Mouse (Mus musculus): ENCODE measurements at regions not wholly inside any gene's neighbourhood (a gene's known extent, or its start where the extent isn't known, plus 50 kb on each side); places are given as distances from the start of the nearest gene placed in this dataset.

DNA sequence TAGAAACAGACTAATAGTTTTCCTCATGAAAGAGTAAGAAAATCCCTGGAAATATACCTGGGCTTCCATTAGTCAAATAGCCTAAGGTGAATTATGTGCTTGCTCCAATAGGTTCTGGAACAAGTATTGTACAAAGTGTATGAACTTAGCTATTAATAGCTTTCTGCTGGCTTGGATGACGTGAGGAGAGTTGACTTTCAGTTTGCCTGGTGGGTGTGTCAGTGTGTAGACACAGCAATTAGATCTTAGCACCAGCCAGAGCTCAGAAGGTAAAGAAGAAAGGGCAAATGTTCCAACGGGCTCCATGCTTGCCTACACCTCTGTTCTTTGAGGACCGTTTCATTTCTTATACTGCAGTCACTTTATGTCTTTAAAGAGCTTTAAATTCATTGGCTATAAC lies 654.8 kb upstream of the Mef2c start:
- in situ Hi-C loops (cut with MboI, MseI): no loop called here

- in situ Hi-C loops (cut with MboI, MseI): loop anchor here in 1 of 2 experiments (10.0 kb wide), 2 partner anchors 435 to 495 kb away; no protein-coding TSS in a partner anchor
These were observed 634.0 kb upstream of the Mef2c start for GRCm38 (mm10) chr13:82869869-82870268.

DNA sequence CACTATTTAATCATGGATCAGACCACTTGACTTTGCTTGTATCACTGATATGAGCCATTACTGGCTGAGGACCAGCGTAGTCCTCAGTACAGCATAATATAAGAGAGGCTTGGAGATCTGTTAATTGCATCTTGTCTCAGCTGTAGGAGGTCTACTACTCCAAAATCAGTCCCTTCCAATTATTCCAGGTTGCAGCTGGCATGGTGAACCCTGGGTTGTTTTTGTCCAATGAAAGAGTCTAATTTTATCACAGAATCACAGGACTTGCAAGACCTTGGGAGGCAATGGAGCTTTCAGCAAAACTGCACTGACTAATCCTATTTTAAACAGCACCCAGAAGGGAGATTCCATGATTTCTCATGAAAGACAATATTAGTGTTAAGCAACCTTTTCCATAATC lies 629.7 kb upstream of the Mef2c start:
- in situ Hi-C loops (cut with MboI, MseI): loop anchor here in 1 of 2 experiments (10.0 kb wide), 1 partner anchor 439 kb away; no protein-coding TSS in a partner anchor

- in situ Hi-C loops (cut with MboI, MseI): no loop called here
These were observed 620.5 kb upstream of the Mef2c start for GRCm38 (mm10) chr13:82883368-82883767.

GRCm38 (mm10) chr13:82888755-82889154 lies 615.1 kb upstream of the Mef2c start:
- in situ Hi-C loops (cut with MboI, MseI): no loop called here

GRCm38 (mm10) chr13:82892731-82893130 lies 611.1 kb upstream of the Mef2c start:
- in situ Hi-C loops (cut with MboI, MseI): no loop called here

DNA sequence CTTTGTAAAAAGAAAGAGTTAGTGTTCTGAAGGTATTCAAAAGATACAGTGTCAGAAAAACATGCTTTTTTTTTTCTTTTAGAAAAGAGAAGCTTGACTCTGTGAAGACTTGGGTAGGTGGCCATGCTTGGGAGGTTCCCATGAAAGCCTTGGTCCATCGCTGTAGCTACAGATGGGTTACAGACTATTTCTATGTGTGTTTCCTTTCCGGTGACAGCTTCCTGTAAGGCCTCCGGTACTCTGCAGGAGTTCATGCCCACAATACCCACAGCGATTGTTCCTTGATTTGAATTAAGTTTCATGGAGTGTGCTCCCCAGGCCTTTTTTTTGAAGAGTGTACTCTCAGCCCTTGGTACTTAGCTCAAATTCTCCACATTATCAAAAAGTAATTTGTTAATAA lies 604.1 kb upstream of the Mef2c start:
- in situ Hi-C loops (cut with MboI, MseI): loop anchor here in 1 of 2 experiments (10.0 kb wide), 1 partner anchor 1395 kb away; no protein-coding TSS in a partner anchor

DNA sequence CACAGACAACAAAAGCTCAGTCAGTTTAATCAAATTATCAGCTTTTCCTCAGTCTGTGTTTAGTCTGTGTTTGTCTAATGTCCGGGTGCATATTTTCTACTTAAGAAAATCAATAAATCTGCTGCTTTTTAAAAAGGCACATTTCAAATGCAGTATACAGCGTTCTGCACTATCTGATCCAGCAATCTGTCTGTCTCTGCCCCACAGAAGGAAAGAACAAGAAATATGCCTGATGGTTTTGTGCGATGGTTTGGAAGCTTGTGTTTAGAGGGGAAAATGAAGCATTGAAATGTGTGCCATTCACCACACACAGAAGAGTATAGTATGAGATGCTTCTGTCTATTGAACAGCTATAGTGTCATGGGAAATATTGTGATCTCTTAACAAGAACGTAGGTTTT lies 601.7 kb upstream of the Mef2c start:
- in situ Hi-C loops (cut with MboI, MseI): loop anchor here in 1 of 2 experiments (10.0 kb wide), 1 partner anchor 1397 kb away; no protein-coding TSS in a partner anchor

DNA sequence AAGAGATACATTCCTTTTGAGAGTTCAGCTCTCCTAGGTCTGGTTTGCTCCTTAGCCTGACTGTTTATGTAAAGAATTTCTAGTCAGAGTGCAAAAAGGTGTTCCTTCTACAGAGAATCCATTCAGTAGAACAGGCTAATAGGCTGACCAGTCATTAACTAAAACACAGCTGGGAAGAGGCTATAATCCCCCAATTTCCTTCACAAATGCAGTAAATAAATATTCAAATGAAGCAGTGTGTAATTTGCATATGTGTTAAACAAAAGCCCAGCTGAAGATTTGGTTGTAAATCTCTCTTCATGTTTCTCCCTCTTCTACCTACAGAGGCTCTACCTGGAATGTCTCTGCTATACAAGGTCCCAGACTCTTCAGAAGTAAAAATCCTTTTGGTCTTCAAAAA lies 600.2 kb upstream of the Mef2c start:
- in situ Hi-C loops (cut with MboI, MseI): loop anchor here in 1 of 2 experiments (10.0 kb wide), 1 partner anchor 1399 kb away; no protein-coding TSS in a partner anchor

DNA sequence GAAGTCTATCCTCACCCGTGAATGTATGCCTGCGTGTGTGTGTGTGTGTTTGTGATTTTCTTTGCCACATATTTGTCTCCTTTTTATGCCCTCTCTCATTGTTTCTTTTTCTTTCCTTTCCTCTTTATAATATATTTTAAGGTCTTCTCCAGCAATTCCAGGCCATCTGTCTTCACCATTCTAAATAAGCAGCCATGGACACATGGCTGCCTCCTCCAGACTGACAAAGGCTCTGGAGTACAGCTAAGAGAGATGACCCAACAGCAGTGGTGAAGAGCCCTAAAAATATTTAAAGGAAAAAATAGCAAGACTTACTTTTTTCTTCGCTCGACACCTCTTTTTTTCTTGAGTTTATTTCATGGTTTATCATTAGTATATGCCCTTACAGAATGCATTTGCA lies 596.1 kb upstream of the Mef2c start:
- in situ Hi-C loops (cut with MboI, MseI): loop anchor here in 1 of 2 experiments (10.0 kb wide), 1 partner anchor 1403 kb away; no protein-coding TSS in a partner anchor

- in situ Hi-C loops (cut with MboI, MseI): loop anchor here in 1 of 2 experiments (10.0 kb wide), 1 partner anchor 1404 kb away; no protein-coding TSS in a partner anchor
These were observed 594.7 kb upstream of the Mef2c start for GRCm38 (mm10) chr13:82909151-82909550.

GRCm38 (mm10) chr13:82912859-82913258 lies 591.0 kb upstream of the Mef2c start:
- in situ Hi-C loops (cut with MboI, MseI): no loop called here

GRCm38 (mm10) chr13:82915194-82915593 lies 588.6 kb upstream of the Mef2c start:
- in situ Hi-C loops (cut with MboI, MseI): no loop called here

- in situ Hi-C loops (cut with MboI, MseI): no loop called here
These were observed 573.8 kb upstream of the Mef2c start for GRCm38 (mm10) chr13:82930010-82930409.

- in situ Hi-C loops (cut with MboI, MseI): no loop called here
These were observed 566.0 kb upstream of the Mef2c start for GRCm38 (mm10) chr13:82937856-82938255.

DNA sequence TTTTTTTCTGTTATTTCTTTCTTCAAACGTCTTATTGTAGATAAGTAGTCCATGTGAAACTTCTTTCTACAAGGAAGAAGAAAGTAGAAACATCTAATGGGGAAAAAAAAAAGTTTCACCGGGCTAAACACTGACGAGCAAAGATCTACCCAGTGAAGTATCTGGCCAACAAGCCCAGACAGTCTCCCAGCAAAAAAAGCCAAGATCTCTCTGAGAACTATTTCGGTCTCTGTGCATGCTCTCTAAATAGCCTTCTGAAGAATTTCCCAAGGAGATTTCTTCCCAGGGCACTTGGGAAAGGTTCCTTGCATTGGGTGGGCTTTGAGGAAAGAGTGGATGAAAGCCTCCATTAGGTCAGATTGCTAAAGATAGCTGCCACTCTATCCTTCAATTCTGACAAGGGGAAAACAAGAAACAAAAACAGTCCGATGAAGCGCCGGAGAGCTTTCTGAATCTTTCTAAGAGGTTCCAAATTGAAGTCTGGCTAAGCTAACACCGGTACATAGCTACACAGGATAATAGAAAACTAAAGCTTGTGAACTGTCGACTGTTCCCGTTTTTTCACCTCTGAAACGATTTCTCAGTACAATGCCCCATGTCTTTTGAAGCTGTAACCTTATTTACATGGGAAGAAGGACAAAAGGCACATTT lies 561.0 kb upstream of the Mef2c start:
- in situ Hi-C loops (cut with MboI, MseI): no loop called here

DNA sequence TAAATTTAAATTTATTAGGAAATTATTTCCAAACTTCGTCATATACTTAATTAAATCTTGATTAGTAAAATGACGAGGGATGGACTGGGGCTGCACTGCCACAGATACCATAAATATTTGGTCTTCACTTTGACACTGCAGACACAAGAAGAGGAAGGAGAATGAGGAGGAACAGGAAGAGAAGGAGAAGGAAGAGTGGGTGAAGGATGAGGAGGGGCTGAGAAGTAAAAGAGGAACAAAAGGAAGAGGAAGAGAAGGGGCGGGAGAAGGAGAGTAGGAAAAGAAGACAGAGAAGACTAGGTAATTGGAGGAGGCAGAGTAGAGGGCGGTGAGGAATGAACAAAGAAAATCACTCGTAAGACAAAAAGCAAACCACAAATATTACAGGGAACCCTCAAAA lies 556.9 kb upstream of the Mef2c start:
- in situ Hi-C loops (cut with MboI, MseI): no loop called here

- in situ Hi-C loops (cut with MboI, MseI): no loop called here
These were observed 554.3 kb upstream of the Mef2c start for GRCm38 (mm10) chr13:82949541-82949940.

DNA sequence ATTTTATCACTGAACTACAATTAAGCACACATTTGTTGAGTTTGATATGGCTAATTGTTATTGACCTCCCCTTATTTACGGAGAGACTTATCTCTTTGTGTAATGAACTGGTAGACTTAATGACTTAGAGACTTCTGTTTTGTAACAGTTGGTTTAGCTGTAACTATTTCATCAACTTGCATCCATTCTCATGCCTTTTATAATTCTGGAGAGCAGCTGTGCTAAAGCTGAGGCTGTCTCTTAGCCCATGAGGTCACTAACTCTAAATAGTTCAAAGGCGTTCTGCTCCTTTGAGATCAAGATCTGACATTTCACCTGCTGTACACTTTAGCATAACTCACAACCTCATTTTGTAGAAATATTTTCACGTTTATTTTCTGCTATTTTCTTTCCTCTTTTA lies 541.5 kb upstream of the Mef2c start:
- in situ Hi-C loops (cut with MboI, MseI): no loop called here

GRCm38 (mm10) chr13:82971722-82972121 lies 532.1 kb upstream of the Mef2c start:
- in situ Hi-C loops (cut with MboI, MseI): no loop called here

DNA sequence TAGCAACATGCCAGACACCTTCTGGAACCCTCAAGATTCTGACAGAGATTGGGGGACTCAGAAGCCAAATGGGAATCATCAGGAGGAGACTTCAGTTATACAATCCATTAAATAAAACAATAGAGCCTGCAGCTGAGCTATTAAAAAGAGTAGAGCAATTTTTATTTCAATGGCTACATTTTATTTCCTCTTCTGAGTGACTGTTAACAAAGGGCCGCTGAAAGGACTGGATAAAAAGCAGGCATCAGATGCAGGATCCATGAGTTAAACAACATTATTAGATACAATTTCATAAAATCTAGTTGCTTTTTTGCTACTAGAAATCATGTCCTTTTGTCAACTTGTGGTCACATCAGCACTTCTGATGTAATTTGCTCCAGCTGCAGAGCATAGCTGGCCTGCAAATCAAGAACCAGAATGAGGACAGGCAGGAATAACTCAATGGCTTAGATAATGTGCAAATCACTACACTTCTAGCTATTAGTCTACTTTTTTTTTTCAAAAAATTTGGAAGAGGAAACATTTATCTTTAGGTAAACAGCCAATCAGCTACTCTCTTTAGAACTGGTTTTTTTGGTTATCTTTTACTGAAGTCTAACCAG lies 529.5 kb upstream of the Mef2c start:
- in situ Hi-C loops (cut with MboI, MseI): no loop called here

- in situ Hi-C loops (cut with MboI, MseI): loop anchor here in 1 of 2 experiments (25.0 kb wide), 1 partner anchor 1186 kb away; no protein-coding TSS in a partner anchor
These were observed 502.7 kb upstream of the Mef2c start for GRCm38 (mm10) chr13:83001118-83001517.

DNA sequence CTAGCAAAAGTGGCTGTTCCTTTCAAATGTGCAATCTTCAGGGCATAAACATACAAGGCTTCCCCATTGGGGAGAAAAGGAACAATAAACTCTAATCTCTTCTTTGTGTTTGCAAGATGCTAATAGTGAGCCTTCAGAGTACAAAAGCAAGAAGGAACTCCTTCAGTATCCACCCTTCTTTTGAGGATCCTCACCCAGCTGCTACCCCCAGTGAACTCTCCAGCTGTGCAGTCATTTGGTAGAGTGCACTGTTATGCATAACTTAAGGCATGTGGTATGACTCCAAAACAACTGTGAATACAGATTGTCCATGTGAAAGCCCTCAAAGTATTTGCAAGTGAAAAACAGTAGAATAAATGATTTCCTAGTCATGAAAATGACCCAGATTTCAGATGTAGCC lies 487.1 kb upstream of the Mef2c start:
- in situ Hi-C loops (cut with MboI, MseI): loop anchor here in 1 of 2 experiments (25.0 kb wide), 1 partner anchor 1171 kb away; no protein-coding TSS in a partner anchor

Data from T-helper 17 cell (primary cell).